Mouse (Mus musculus): ENCODE measurements at regions not wholly inside any gene's neighbourhood (a gene's known extent, or its start where the extent isn't known, plus 50 kb on each side); places are given as distances from the start of the nearest gene placed in this dataset.

- peak; percentile 91 for DNase-seq (ENCODE audit: low read depth, low spot score)
- TF ChIP-seq SIN3A (IDR thresholded peaks at IDR 0.05; ENCODE audit: low read length) (0 out of 2 replicates have a peak, but pooled peaks have one; percentile 33), MEF2A (IDR thresholded peaks at IDR 0.05; ENCODE audit: extremely low read depth, insufficient replicate concordance, low read depth, low read length, poor library complexity, severe bottlenecking) (no peak), EP300 (IDR thresholded peaks at IDR 0.05; ENCODE audit: low read depth in 1 of 2, low read length in 2 of 2) (peak in 1 of 2 experiments; percentile 25; a peak in 2 of 4 replicates)
- no peaks in the 10 kb centered on the region for H3K4me1 ChIP-seq (ENCODE audit: control insufficient read depth in 1 of 2, insufficient read depth in 2 of 2, low read length in 2 of 2)
These were observed 85.4 kb downstream of the Rpap3 start for GRCm38 (mm10) chr15:97620261-97620660.

GRCm38 (mm10) chr15:97619764-97620163 lies 85.9 kb downstream of the Rpap3 start:
- no peak for DNase-seq (ENCODE audit: low read depth, low spot score)
- Histone ChIP-seq H3K9ac (ENCODE audit: control insufficient read depth, low read depth, low read length, poor library complexity, severe bottlenecking) (no peak overlapping the region), H3K79me2 (ENCODE audit: control insufficient read depth, insufficient read depth, low read length, poor library complexity) (no peaks in the 10 kb centered on the region), H3K27me3 (ENCODE audit: control insufficient read depth in 1 of 2, insufficient read depth in 2 of 2, low read length in 2 of 2) (no peaks in the 10 kb centered on the region), H3K4me3 (ENCODE audit: control insufficient read depth in 1 of 2, insufficient read depth in 1 of 2, low read depth in 2 of 2, low read length in 2 of 2) (no peak overlapping the region), H3K36me3 (ENCODE audit: control insufficient read depth in 1 of 2, insufficient read depth in 2 of 2, low read length in 2 of 2) (no peaks in the 10 kb centered on the region), H3K27ac (ENCODE audit: control insufficient read depth, low read depth, low read length) (no peak overlapping the region), H3K4me1 (ENCODE audit: control insufficient read depth in 1 of 2, insufficient read depth in 2 of 2, low read length in 2 of 2) (no peaks in the 10 kb centered on the region), H3K9me3 (replicated peaks; ENCODE audit: insufficient read depth, low read length) (no peaks in the 10 kb centered on the region)
- TF ChIP-seq ZKSCAN1 (IDR thresholded peaks at IDR 0.05; ENCODE audit: low read depth, low read length) (no peak), E2F4 (IDR thresholded peaks at IDR 0.05; ENCODE audit: borderline replicate concordance, low read depth, low read length) (no peak), USF1 (IDR thresholded peaks at IDR 0.05; ENCODE audit: low read depth, low read length) (peak; percentile 35; the same call in 1 of the 2 replicates), SIN3A (IDR thresholded peaks at IDR 0.05; ENCODE audit: low read length) (no peak), JUND (IDR thresholded peaks at IDR 0.05; ENCODE audit: low read depth, low read length) (no peak), UBTF (IDR thresholded peaks at IDR 0.05; ENCODE audit: borderline replicate concordance, insufficient read depth, low read depth, low read length) (no peak), RCOR1 (IDR thresholded peaks at IDR 0.05; ENCODE audit: low read depth, low read length) (no peak)

More at GRCm38 (mm10) chr15:97620261-97620660, 85.4 kb downstream of the Rpap3 start:
- Histone ChIP-seq H3K79me2 (ENCODE audit: control insufficient read depth, insufficient read depth, low read length, poor library complexity) (no peaks in the 10 kb centered on the region), H3K4me3 (ENCODE audit: control insufficient read depth in 1 of 2, insufficient read depth in 1 of 2, low read depth in 2 of 2, low read length in 2 of 2) (no peak overlapping the region), H3K36me3 (ENCODE audit: control insufficient read depth in 1 of 2, insufficient read depth in 2 of 2, low read length in 2 of 2) (no peaks in the 10 kb centered on the region), H3K9me3 (replicated peaks; ENCODE audit: insufficient read depth, low read length) (no peaks in the 10 kb centered on the region), H3K27ac (ENCODE audit: control insufficient read depth, low read depth, low read length) (no peak overlapping the region), H3K9ac (ENCODE audit: control insufficient read depth, low read depth, low read length, poor library complexity, severe bottlenecking) (no peak overlapping the region), H3K27me3 (ENCODE audit: control insufficient read depth in 1 of 2, insufficient read depth in 2 of 2, low read length in 2 of 2) (no peaks in the 10 kb centered on the region)

DNA sequence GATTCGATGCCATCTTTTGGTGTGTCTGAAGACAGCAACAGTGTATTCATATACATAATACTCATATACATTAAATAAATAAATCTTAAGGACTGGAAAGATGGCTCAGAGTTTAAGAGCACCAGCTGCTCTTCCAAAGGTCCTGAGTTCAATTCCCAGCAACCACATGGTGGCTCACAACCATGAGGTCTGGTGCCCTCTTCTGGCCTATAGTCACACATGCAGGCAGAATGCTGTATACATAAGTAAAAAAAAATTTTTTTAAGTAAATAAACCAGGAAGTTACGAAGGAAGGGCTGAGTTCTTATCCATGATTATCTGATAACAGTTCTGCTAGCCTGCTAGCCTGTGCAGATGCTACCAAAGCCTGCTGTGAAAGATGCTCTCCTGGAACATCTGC lies 93.3 kb downstream of the Rpap3 start:
- Histone ChIP-seq H3K36me3 (ENCODE audit: control insufficient read depth in 1 of 2, insufficient read depth in 2 of 2, low read length in 2 of 2) (no peaks in the 10 kb centered on the region; a peak in 1 of 4 replicates), H3K79me2 (ENCODE audit: control insufficient read depth, insufficient read depth, low read length, poor library complexity) (no peaks in the 10 kb centered on the region), H3K4me1 (ENCODE audit: control insufficient read depth in 1 of 2, insufficient read depth in 2 of 2, low read length in 2 of 2) (no peaks in the 10 kb centered on the region), H3K9ac (ENCODE audit: control insufficient read depth, low read depth, low read length, poor library complexity, severe bottlenecking) (no peak overlapping the region), H3K9me3 (replicated peaks; ENCODE audit: insufficient read depth, low read length) (no peaks in the 10 kb centered on the region), H3K27ac (ENCODE audit: control insufficient read depth, low read depth, low read length) (no peak overlapping the region), H3K27me3 (ENCODE audit: control insufficient read depth in 1 of 2, insufficient read depth in 2 of 2, low read length in 2 of 2) (peaks cover 2 to 4% of the 10 kb centered on the region in 2 experiments; a peak in 3 of 4 replicates), H3K4me3 (ENCODE audit: control insufficient read depth in 1 of 2, insufficient read depth in 1 of 2, low read depth in 2 of 2, low read length in 2 of 2) (no peak overlapping the region)
- TF ChIP-seq ZNF384 (IDR thresholded peaks at IDR 0.05; ENCODE audit: low read depth, low read length): peak; percentile 92
- peak; percentile 29; the same call in 1 of the 2 replicates for TF ChIP-seq ETS1 (IDR thresholded peaks at IDR 0.05; ENCODE audit: low read depth, low read length)
- peak; percentile 79 for TF ChIP-seq GATA1 (IDR thresholded peaks at IDR 0.05; ENCODE audit: low read depth, low read length)
- TF ChIP-seq RCOR1 (IDR thresholded peaks at IDR 0.05; ENCODE audit: low read depth, low read length): peak; percentile 30; the same call in 1 of the 2 replicates
- TF ChIP-seq HCFC1 (IDR thresholded peaks at IDR 0.05; ENCODE audit: low read depth, low read length): 0 out of 2 replicates have a peak, but pooled peaks have one; percentile 53
- peak; percentile 90 for TF ChIP-seq ZC3H11A (IDR thresholded peaks at IDR 0.05; ENCODE audit: low read depth, low read length)
- peak; percentile 70 to 90 (median 73) for TF ChIP-seq CTCF (IDR thresholded peaks at IDR 0.05 in 2 of 3, conservative IDR thresholded peaks at IDR 0.05 in 1 of 3; ENCODE audit: control insufficient read depth in 1 of 3, insufficient read depth in 1 of 3, low read depth in 2 of 3, low read length in 3 of 3, poor library complexity in 1 of 3, severe bottlenecking in 1 of 3)
- TF ChIP-seq TBP (IDR thresholded peaks at IDR 0.05; ENCODE audit: low read depth, low read length): peak; percentile 51; the same call in 1 of the 2 replicates
- TF ChIP-seq MXI1 (IDR thresholded peaks at IDR 0.05; ENCODE audit: low read depth, low read length): peak; percentile 31; the same call in 1 of the 2 replicates
- TF ChIP-seq MYC (IDR thresholded peaks at IDR 0.05; ENCODE audit: low read depth, low read length): peak; percentile 97
- TF ChIP-seq MAX (IDR thresholded peaks at IDR 0.05; ENCODE audit: low read length): peak; percentile 74
- TF ChIP-seq ELF1 (IDR thresholded peaks at IDR 0.05; ENCODE audit: low read depth, low read length): peak; percentile 57; the same call in 1 of the 2 replicates
- no peak for TF ChIP-seq CHD2 (IDR thresholded peaks at IDR 0.05; ENCODE audit: low read length)
- TF ChIP-seq BHLHE40 (IDR thresholded peaks at IDR 0.05; ENCODE audit: borderline replicate concordance, low read depth, low read length): no peak
- TF ChIP-seq RAD21 (IDR thresholded peaks at IDR 0.05; ENCODE audit: low read depth, low read length): peak; percentile 89
- TF ChIP-seq EP300 (IDR thresholded peaks at IDR 0.05; ENCODE audit: low read depth in 1 of 2, low read length in 2 of 2): peak; percentile 23 to 28; a peak in 1 of 4 replicates
- TF ChIP-seq SMC3 (IDR thresholded peaks at IDR 0.05; ENCODE audit: low read depth, low read length): peak; percentile 92
- no peak for TF ChIP-seq E2F4 (IDR thresholded peaks at IDR 0.05; ENCODE audit: borderline replicate concordance, low read depth, low read length)
- TF ChIP-seq MEF2A (IDR thresholded peaks at IDR 0.05; ENCODE audit: extremely low read depth, insufficient replicate concordance, low read depth, low read length, poor library complexity, severe bottlenecking): no peak
- peak; percentile 70 for DNase-seq (ENCODE audit: low read depth, low spot score)

All from MEL (cell line).